Mouse (Mus musculus): ENCODE measurements around the gene Tmem42. TPM values are rescaled to one million over a fixed set of nuclear protein-coding genes. Genes with fewer than 3 reads are reported as not detected.

Gene Tmem42
- polyA plus RNA-seq (2012; ENCODE audit: insufficient read depth, insufficient read length, low replicate concordance, missing spikeins) = not detected in 2 replicates

DNA sequence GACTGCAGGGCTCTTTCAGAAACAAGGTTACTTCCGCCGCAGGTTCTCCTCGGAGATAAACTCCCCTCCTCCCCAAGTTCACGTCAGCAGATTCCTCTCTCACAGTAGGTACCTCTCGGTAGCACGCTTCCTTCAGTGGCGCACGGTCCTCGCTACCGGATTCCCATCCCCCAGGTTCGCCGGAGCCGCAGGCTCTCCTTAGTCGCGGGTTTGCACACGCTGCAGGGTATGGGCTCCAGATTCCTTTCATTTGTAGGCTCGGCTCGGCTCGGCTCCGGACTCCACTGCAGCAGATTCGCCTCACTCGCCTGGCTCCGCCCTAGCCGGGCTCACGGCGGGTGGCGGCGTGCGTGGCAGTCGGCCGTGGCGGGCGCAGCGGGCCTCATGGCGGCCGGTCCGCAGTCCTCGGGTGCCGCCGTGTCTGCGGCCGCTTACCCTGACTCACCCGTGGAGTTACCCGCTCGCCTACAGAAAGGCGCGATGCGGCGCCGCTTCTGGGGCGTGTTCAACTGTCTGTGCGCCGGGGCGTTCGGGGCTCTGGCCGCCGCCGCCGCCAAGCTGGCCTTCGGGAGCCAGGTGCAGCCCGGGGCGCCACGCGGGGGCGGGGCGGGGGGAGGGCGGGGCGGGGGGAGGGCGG is at the start of gene Tmem42:
TSS of gene Tmem42 (plus strand) at position 332 of the 637 bp plus-strand sequence.
- under 1% methylated on average over 63 of the region's 69 CpGs for WGBS
- TF ChIP-seq POLR2A (IDR thresholded peaks at IDR 0.05; ENCODE audit: insufficient read depth, low read depth, low read length) (peak; percentile 66; the same call in 1 of the 2 replicates), CTCF (IDR thresholded peaks at IDR 0.05; ENCODE audit: insufficient read depth, low read depth, low read length) (no peak)
- Histone ChIP-seq H3K4me3 (ENCODE audit: insufficient read depth, low read depth, low read length) (peak within 1 kb of the TSS; percentile 59), H3K27ac (ENCODE audit: insufficient read depth, low read depth, low read length) (peak within 1 kb of the TSS; percentile 65), H3K4me1 (ENCODE audit: control insufficient read depth, insufficient read depth, low read length) (no peaks in the 10 kb centered on the region)

- TF ChIP-seq POLR2A (IDR thresholded peaks at IDR 0.05; ENCODE audit: insufficient read depth, low read depth, low read length) (no peak), CTCF (IDR thresholded peaks at IDR 0.05; ENCODE audit: insufficient read depth, low read depth, low read length) (no peak)
- Histone ChIP-seq H3K27ac (ENCODE audit: insufficient read depth, low read depth, low read length) (no peak overlapping the region), H3K4me3 (ENCODE audit: insufficient read depth, low read depth, low read length) (no peak overlapping the region), H3K4me1 (ENCODE audit: control insufficient read depth, insufficient read depth, low read length) (no peaks in the 10 kb centered on the region)
- WGBS = 92% methylated on average over 10 of the region's 10 CpGs
These were observed 22.5 kb upstream of the Tmem42 start for GRCm38 (mm10) chr9:122998406-122999192.

DNA sequence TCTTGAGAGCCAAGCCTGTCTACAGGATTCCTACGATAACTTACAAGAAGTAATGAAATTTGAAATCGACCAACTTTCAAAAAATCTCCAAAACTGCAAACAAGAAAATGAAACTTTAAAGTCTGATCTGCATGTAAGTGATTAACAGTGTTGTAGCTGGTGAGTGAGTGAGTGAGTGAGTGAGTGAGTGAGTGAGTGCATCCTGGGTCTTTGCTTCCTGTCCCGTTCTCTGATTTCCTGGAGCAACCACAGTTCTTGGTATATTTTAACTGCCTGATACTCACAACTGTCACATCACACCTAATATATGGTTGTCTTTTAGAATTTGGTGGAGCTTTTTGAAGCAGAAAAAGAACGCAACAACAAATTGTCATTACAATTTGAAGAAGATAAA is 21.9 kb upstream of the Tmem42 start:
- 95% methylated on average over 4 of the region's 4 CpGs for WGBS
- Histone ChIP-seq H3K4me1 (ENCODE audit: control insufficient read depth, insufficient read depth, low read length) (no peaks in the 10 kb centered on the region), H3K27ac (ENCODE audit: insufficient read depth, low read depth, low read length) (no peak overlapping the region), H3K4me3 (ENCODE audit: insufficient read depth, low read depth, low read length) (no peak overlapping the region)
- no peak for TF ChIP-seq POLR2A (IDR thresholded peaks at IDR 0.05; ENCODE audit: insufficient read depth, low read depth, low read length)
- no peak for TF ChIP-seq CTCF (IDR thresholded peaks at IDR 0.05; ENCODE audit: insufficient read depth, low read depth, low read length)

DNA sequence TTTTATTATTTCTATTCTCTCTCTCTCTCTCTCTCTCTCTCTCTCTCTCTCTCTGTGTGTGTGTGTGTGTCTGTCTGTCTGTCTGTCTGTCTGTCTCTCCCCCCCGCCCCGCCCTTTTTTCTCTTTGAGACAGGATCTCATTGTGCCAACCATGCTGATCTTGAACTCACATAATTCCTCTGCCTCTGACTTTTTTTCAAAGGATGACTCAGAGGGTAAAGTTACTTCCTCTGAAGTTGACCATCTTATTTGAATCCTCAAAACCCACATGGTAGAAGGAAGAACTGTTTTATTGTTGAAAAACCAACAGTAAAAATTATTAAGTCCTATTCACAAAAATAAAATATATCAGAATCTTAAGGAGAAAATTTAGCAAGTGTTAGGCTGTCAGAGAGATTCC is 16.4 kb upstream of the Tmem42 start:
- Histone ChIP-seq H3K4me1 (ENCODE audit: control insufficient read depth, insufficient read depth, low read length) (no peaks in the 10 kb centered on the region), H3K4me3 (ENCODE audit: insufficient read depth, low read depth, low read length) (no peak overlapping the region), H3K27ac (ENCODE audit: insufficient read depth, low read depth, low read length) (no peak overlapping the region)
- TF ChIP-seq POLR2A (IDR thresholded peaks at IDR 0.05; ENCODE audit: insufficient read depth, low read depth, low read length) (no peak), CTCF (IDR thresholded peaks at IDR 0.05; ENCODE audit: insufficient read depth, low read depth, low read length) (no peak)
- WGBS = 96% methylated on average over 2 of the region's 2 CpGs

DNA sequence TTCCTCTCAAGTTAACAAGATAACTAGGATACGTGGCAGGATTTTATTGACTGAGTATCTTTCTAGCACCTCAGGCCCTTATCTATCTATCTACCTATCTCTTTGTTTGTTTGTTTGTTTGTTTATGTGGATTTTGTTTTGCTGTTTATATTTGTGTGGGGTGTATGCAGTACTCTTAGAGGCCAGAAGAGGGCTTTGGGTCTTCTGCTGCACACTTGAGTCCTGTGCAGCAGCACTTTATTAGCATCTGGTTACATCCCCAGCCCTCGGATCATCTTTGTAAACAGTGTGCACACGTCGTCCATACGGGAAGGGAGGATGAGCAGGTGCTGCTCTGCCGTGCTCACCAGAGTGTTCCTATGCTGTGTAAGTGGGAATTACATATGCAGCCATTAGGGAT is 15.1 kb upstream of the Tmem42 start:
- Histone ChIP-seq H3K27ac (ENCODE audit: insufficient read depth, low read depth, low read length) (no peak overlapping the region), H3K4me1 (ENCODE audit: control insufficient read depth, insufficient read depth, low read length) (no peaks in the 10 kb centered on the region), H3K4me3 (ENCODE audit: insufficient read depth, low read depth, low read length) (no peak overlapping the region)
- TF ChIP-seq POLR2A (IDR thresholded peaks at IDR 0.05; ENCODE audit: insufficient read depth, low read depth, low read length) = no peak
- TF ChIP-seq CTCF (IDR thresholded peaks at IDR 0.05; ENCODE audit: insufficient read depth, low read depth, low read length) = 0 out of 2 replicates have a peak, but pooled peaks have one; percentile 18
- WGBS = 71% methylated on average over 6 of the region's 6 CpGs

GRCm38 (mm10) chr9:123021636-123022379 is 682 bp downstream of the Tmem42 start:
- WGBS = 35% methylated on average over 18 of the region's 24 CpGs
- H3K27ac ChIP-seq (ENCODE audit: insufficient read depth, low read depth, low read length) = no peak overlapping the region
- TF ChIP-seq CTCF (IDR thresholded peaks at IDR 0.05; ENCODE audit: insufficient read depth, low read depth, low read length) (no peak), POLR2A (IDR thresholded peaks at IDR 0.05; ENCODE audit: insufficient read depth, low read depth, low read length) (no peak)
- no peaks in the 10 kb centered on the region for H3K4me1 ChIP-seq (ENCODE audit: control insufficient read depth, insufficient read depth, low read length)
- peak overlapping the region; percentile 55 for H3K4me3 ChIP-seq (ENCODE audit: insufficient read depth, low read depth, low read length)

DNA sequence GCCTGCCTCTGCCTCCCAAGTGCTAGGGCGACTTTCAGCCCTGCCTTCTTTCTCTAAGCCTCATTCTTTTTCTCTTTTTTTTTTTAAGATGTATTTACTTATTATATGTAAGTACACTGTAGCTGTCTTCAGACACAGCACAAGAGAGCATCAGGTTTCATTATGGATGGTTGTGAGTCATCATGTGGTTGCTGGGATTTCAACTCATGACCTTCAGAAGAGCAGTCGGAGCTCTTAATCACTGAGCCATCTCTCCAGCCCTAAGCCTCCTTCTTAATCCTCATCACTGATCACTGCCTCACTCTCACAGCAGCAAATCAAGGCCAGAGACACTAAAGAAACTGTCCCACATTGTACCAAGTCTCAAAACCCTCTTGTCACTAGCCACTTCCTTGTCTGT is 3.1 kb downstream of the Tmem42 start:
- 75% methylated on average over 2 of the region's 2 CpGs for WGBS
- TF ChIP-seq POLR2A (IDR thresholded peaks at IDR 0.05; ENCODE audit: insufficient read depth, low read depth, low read length) (no peak), CTCF (IDR thresholded peaks at IDR 0.05; ENCODE audit: insufficient read depth, low read depth, low read length) (no peak)
- Histone ChIP-seq H3K4me3 (ENCODE audit: insufficient read depth, low read depth, low read length) (no peak overlapping the region), H3K27ac (ENCODE audit: insufficient read depth, low read depth, low read length) (no peak overlapping the region), H3K4me1 (ENCODE audit: control insufficient read depth, insufficient read depth, low read length) (no peaks in the 10 kb centered on the region)

DNA sequence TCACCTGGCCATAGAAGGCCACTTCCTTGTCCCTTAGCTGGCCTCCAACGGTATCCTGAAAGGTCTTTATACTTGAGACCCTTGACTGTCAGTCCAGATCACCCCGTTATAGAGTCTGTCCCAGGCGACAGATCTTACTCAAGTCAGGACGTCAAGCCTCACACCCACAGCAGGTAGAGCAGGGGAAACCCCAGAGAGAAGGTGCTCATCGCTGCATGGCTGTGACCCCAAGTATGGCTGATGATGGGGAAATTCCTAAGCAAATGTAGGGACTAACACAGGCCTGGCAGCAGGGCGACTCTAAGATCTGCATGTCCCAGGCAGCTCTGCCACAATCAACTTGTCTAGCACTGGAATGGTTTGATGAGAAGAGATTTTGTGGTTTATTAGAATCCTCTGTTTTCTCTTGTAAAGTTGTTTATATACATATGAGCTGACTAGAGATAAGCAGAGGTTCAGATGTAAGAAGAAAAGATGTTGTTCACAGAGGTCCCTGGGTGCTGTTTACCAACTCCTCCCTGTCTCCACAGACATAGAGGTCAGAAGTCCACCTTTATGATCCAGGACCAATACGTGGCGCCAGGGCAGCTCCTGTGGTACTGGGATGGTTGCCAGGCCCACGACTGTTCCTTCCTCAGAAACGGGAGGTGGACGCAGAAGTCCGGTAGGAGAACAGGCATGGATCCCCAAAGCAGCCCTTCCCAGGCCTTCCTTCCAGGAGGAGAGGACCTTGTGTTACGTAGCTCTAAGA is 10.5 kb downstream of the Tmem42 start:
- Histone ChIP-seq H3K4me1 (ENCODE audit: control insufficient read depth, insufficient read depth, low read length) (no peaks in the 10 kb centered on the region), H3K4me3 (ENCODE audit: insufficient read depth, low read depth, low read length) (no peak overlapping the region), H3K27ac (ENCODE audit: insufficient read depth, low read depth, low read length) (no peak overlapping the region)
- TF ChIP-seq POLR2A (IDR thresholded peaks at IDR 0.05; ENCODE audit: insufficient read depth, low read depth, low read length) (no peak), CTCF (IDR thresholded peaks at IDR 0.05; ENCODE audit: insufficient read depth, low read depth, low read length) (no peak)
- 85% methylated on average over 13 of the region's 13 CpGs for WGBS
